Mouse (Mus musculus): ENCODE results near the gene Lrrc74a. TPM values are rescaled to one million over a fixed set of nuclear protein-coding genes. Genes with fewer than 3 reads are reported as not detected.

The Lrrc74a gene
- polyA plus RNA-seq, 1 experiment from 2014 or later = not detected

DNA sequence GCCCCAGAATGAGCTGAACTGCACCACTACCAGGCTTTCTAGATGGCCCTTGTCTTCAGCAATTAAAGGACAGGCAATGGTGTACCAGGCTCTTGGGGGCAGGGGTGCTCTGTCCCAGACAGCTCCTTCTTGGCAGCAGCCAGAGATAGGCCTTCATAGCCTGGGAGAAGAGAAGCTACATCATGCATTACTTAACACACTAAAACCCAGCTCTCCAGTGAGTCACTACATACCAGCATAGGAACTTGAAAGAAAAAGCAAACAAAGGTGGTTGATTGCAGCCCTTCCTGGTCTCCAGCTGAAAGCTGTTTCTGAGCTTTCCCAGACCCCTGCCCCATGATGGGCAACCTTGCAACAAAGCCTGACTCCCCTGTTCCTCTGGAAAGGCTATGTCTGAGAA lies 35.6 kb upstream of the Lrrc74a start:
- Histone ChIP-seq H3K9me3 (no peaks in the 10 kb centered on the region), H3K36me3 (peaks cover 14% of the 10 kb centered on the region; the same call in 1 of the 2 replicates), H3K9ac (no peak overlapping the region), H3K4me2 (no peak overlapping the region), H3K4me3 (no peak overlapping the region), H3K4me1 (replicated peaks) (peaks cover 36% of the 10 kb centered on the region), H3K27me3 (no peaks in the 10 kb centered on the region), H3K27ac (replicated peaks) (peak overlapping the region; percentile 80; the same call in 1 of the 2 replicates)
- ATAC-seq (ENCODE audit: low FRiP score, low read depth) = no peak

DNA sequence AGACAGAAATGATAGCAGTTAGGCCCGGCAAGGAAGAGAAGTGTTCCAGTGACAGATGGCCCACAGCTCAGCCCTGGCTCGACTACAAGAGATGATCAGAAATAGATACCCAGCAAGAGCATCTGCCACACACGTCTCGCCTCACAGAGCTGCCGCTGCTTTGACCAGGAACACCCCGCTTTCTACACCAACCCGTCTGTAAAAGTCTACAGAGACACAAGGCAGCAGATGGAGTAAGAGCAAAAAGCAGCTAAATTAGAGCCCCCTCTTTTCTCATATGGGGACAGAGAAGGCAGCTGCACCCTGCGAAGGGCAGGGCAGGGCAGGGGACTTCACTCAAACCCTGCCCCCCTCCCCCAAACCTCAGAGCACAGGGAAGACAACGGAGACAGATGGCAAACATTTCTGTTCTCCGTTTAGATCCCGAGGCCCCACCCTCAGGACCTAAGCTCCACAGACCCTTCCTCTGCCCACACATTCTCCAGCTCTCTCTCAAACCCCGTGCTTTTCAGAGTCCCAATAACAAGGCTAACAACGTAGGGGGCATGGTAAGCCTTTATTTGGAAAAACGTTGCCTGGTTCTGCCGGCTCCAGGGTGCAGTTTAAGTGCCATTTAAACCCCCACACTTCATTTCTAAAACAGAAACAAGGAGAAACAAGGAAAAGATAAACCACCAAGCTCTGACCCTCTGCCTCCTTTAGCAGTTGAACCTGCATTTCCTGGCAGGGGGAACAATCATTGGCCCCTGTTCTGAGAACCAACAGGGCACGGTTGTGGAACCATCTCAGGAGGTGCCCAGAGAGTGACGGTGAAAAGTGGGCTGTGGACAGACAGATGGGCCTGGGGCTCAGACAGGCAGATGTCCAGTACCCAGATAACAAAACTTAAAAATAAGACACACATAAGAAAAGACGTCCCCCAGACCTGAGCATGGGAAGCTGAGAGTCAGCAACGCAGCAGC lies 33.9 kb upstream of the Lrrc74a start:
- Histone ChIP-seq H3K27me3 (no peaks in the 10 kb centered on the region), H3K27ac (replicated peaks) (peak overlapping the region; percentile 80), H3K9me3 (no peaks in the 10 kb centered on the region), H3K9ac (0 out of 2 replicates have a peak overlapping the region, but pooled peaks have one; percentile 7), H3K4me2 (peak overlapping the region; percentile 19; the same call in 1 of the 2 replicates), H3K36me3 (peaks cover 7% of the 10 kb centered on the region; the same call in 1 of the 2 replicates), H3K4me3 (no peak overlapping the region), H3K4me1 (replicated peaks) (peaks cover 36% of the 10 kb centered on the region)
- WGBS = 19% methylated on average over 19 of the region's 19 CpGs
- ATAC-seq (ENCODE audit: low FRiP score, low read depth) = peak; percentile 49; the same call in 1 of the 2 replicates

- H3K4me1 ChIP-seq (replicated peaks) = peaks cover 36% of the 10 kb centered on the region
- no peak overlapping the region for H3K4me3 ChIP-seq
- H3K27me3 ChIP-seq = no peaks in the 10 kb centered on the region
- no peak overlapping the region for H3K9ac ChIP-seq
- 66% methylated on average over 4 of the region's 4 CpGs for WGBS
- H3K36me3 ChIP-seq = peaks cover 3% of the 10 kb centered on the region; the same call in 1 of the 2 replicates
- no peaks in the 10 kb centered on the region for H3K9me3 ChIP-seq
- no peak overlapping the region for H3K4me2 ChIP-seq
- H3K27ac ChIP-seq (replicated peaks) = peak overlapping the region; percentile 80
- no peak for ATAC-seq (ENCODE audit: low FRiP score, low read depth)
These were observed 33.2 kb upstream of the Lrrc74a start for GRCm38 (mm10) chr12:86700927-86701310.

DNA sequence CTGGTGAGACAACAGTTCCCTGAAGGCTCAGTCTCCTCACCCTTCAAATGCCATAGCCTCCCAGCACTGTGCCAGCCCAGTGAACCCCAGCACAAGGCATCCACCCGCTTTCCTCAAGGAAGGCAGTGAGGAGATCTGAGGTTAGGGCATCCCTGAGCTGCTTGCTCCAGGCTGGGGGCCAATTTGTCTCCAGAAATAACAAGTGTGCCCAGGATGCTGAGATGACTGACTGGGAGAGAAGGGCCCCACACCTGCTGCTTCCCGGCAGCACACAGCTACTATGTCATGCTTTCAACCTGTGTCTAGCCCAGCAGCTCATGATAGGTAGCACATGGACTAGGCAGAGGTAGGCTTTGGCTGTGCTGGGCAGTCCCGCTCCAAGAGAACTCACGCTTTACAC lies 32.7 kb upstream of the Lrrc74a start:
- Histone ChIP-seq H3K9me3 (no peaks in the 10 kb centered on the region), H3K4me3 (no peak overlapping the region), H3K27ac (replicated peaks) (peak overlapping the region; percentile 80; the same call in 1 of the 2 replicates), H3K4me1 (replicated peaks) (peaks cover 36% of the 10 kb centered on the region), H3K9ac (no peak overlapping the region), H3K27me3 (no peaks in the 10 kb centered on the region), H3K4me2 (no peak overlapping the region), H3K36me3 (no peaks in the 10 kb centered on the region; the same call in 1 of the 2 replicates)
- ATAC-seq (ENCODE audit: low FRiP score, low read depth) = no peak
- WGBS = 87% methylated on average over 4 of the region's 4 CpGs

DNA sequence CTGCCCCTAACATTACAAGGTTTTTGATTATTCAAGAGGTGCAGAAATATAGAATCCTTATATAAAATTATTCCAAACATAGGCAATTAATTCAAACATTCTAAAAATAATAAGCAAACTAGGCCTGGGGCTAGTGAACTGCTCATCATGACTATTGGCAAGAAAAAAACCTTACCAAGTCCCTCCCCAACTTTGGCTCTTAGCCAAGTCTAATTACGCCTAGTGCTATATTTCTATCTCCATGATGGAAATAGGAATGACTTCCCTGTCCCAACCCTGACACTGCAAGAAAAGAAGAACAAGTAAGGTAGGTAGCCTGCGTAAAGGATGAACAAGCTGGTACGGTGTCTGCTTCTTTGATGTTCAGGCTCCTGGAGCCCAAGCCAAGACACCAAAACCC lies 31.5 kb upstream of the Lrrc74a start:
- H3K4me1 ChIP-seq (replicated peaks) = peaks cover 35% of the 10 kb centered on the region
- no peak overlapping the region for H3K4me3 ChIP-seq
- ATAC-seq (ENCODE audit: low FRiP score, low read depth) = no peak
- H3K27me3 ChIP-seq = no peaks in the 10 kb centered on the region
- WGBS = 88% methylated on average over 3 of the region's 3 CpGs
- H3K4me2 ChIP-seq = no peak overlapping the region
- no peak overlapping the region for H3K27ac ChIP-seq (replicated peaks)
- H3K36me3 ChIP-seq = no peaks in the 10 kb centered on the region
- no peak overlapping the region for H3K9ac ChIP-seq
- H3K9me3 ChIP-seq = no peaks in the 10 kb centered on the region

DNA sequence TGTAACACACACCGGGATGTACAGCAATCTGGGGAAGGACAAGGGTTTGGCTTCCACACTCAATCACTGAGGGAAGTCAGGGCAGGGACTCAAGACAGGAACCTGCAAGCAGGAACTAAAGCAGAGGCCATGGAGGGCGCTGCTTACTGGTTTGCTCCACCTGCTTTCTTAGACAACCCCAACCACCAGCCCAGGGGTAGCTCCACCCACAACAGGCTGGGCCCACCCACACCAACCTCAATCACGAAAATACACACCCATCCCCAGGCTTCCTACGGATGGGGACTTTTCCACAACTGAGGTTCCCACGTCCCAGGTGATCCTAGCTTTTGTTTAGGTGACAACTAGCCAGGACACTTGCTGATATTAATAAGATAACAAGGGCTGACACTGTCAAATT lies 28.3 kb upstream of the Lrrc74a start:
- H3K4me2 ChIP-seq = no peak overlapping the region
- 81% methylated on average over 5 of the region's 5 CpGs for WGBS
- no peaks in the 10 kb centered on the region for H3K9me3 ChIP-seq
- H3K4me1 ChIP-seq (replicated peaks) = peaks cover 7% of the 10 kb centered on the region
- no peaks in the 10 kb centered on the region for H3K27me3 ChIP-seq
- no peak for ATAC-seq (ENCODE audit: low FRiP score, low read depth)
- no peak overlapping the region for H3K27ac ChIP-seq (replicated peaks)
- no peak overlapping the region for H3K9ac ChIP-seq
- no peak overlapping the region for H3K4me3 ChIP-seq
- H3K36me3 ChIP-seq = no peaks in the 10 kb centered on the region

DNA sequence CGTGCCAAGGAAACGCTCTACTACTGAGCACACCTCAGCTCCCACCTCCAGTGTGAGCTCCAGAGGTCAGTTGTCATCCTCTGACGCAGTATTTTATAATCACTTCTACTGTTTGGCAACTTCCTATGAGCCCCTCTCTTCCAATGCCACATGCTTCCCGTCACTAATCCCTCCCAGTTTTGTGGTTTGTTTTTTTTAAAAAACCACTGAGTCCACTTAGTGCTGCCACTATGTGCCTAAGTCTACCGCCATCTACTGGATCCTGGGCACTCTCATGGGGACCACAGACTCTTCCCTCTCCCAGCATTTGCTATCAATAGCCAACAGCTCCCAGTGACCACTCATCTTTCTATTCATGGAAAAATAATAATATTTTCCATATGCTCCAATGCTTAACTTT lies 20.1 kb upstream of the Lrrc74a start:
- ATAC-seq (ENCODE audit: low FRiP score, low read depth) = no peak
- Histone ChIP-seq H3K27ac (replicated peaks) (no peak overlapping the region), H3K4me2 (no peak overlapping the region), H3K4me3 (no peak overlapping the region), H3K9ac (no peak overlapping the region), H3K36me3 (peaks cover 5% of the 10 kb centered on the region; the same call in 1 of the 2 replicates), H3K4me1 (replicated peaks) (no peaks in the 10 kb centered on the region), H3K27me3 (no peaks in the 10 kb centered on the region), H3K9me3 (no peaks in the 10 kb centered on the region)
- 79% methylated on average over 5 of the region's 5 CpGs for WGBS

DNA sequence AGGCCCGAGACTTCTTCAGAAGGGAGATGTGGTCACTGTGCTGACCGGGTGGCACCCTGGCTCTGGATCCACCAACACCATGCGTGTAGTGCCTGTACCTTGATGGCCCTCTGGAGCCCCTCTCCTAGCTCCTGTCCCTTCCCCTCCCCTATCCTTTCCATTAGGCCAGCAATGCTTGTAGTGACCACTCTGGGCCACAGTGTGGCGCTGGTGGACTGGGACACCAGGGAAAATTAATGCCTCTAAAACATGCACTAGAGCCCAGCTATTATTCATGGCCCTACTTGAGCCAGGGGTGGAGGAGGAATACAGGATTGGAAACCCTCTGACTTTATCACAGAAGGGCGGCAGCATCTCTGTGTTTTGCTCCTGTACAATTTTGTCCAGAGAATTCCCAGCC lies 18.8 kb upstream of the Lrrc74a start:
- WGBS = 41% methylated on average over 5 of the region's 5 CpGs
- ATAC-seq (ENCODE audit: low FRiP score, low read depth) = 0 out of 2 replicates have a peak, but pooled peaks have one; percentile 42
- Histone ChIP-seq H3K27ac (replicated peaks) (no peak overlapping the region), H3K36me3 (peaks cover 6% of the 10 kb centered on the region; the same call in 1 of the 2 replicates), H3K27me3 (no peaks in the 10 kb centered on the region), H3K9ac (no peak overlapping the region), H3K9me3 (no peaks in the 10 kb centered on the region), H3K4me1 (replicated peaks) (no peaks in the 10 kb centered on the region), H3K4me3 (no peak overlapping the region), H3K4me2 (no peak overlapping the region)

GRCm38 (mm10) chr12:86716962-86717361 lies 17.2 kb upstream of the Lrrc74a start:
- no peak overlapping the region for H3K9ac ChIP-seq
- no peak overlapping the region for H3K27ac ChIP-seq (replicated peaks)
- peaks cover 8% of the 10 kb centered on the region; the same call in 1 of the 2 replicates for H3K36me3 ChIP-seq
- 0 out of 2 replicates have a peak, but pooled peaks cover 2% of the 10 kb centered on the region for H3K4me1 ChIP-seq (replicated peaks)
- no peaks in the 10 kb centered on the region for H3K9me3 ChIP-seq
- ATAC-seq (ENCODE audit: low FRiP score, low read depth) = no peak
- no peak overlapping the region for H3K4me3 ChIP-seq
- no peak overlapping the region for H3K4me2 ChIP-seq
- 94% methylated on average over 11 of the region's 11 CpGs for WGBS
- H3K27me3 ChIP-seq = no peaks in the 10 kb centered on the region

GRCm38 (mm10) chr12:86719961-86720639 lies 14.1 kb upstream of the Lrrc74a start:
- ATAC-seq (ENCODE audit: low FRiP score, low read depth) = no peak
- no peak overlapping the region for H3K4me3 ChIP-seq
- peaks cover 8% of the 10 kb centered on the region; the same call in 1 of the 2 replicates for H3K36me3 ChIP-seq
- 85% methylated on average over 18 of the region's 18 CpGs for WGBS
- H3K4me2 ChIP-seq = no peak overlapping the region
- peaks cover 13% of the 10 kb centered on the region for H3K4me1 ChIP-seq (replicated peaks)
- H3K27me3 ChIP-seq = no peaks in the 10 kb centered on the region
- H3K27ac ChIP-seq (replicated peaks) = no peak overlapping the region
- H3K9me3 ChIP-seq = no peaks in the 10 kb centered on the region
- H3K9ac ChIP-seq = no peak overlapping the region

- H3K4me1 ChIP-seq (replicated peaks) = peaks cover 18% of the 10 kb centered on the region
- H3K27ac ChIP-seq (replicated peaks) = no peak overlapping the region
- H3K9me3 ChIP-seq = no peaks in the 10 kb centered on the region
- H3K9ac ChIP-seq = no peak overlapping the region
- 77% methylated on average over 5 of the region's 5 CpGs for whole genome bisulfite sequencing
- peaks cover 5% of the 10 kb centered on the region; the same call in 1 of the 2 replicates for H3K36me3 ChIP-seq
- H3K4me3 ChIP-seq = no peak overlapping the region
- H3K4me2 ChIP-seq = no peak overlapping the region
- no peaks in the 10 kb centered on the region for H3K27me3 ChIP-seq
- ATAC-seq (ENCODE audit: low FRiP score, low read depth) = no peak
These were observed 12.7 kb upstream of the Lrrc74a start for GRCm38 (mm10) chr12:86721453-86721852.

DNA sequence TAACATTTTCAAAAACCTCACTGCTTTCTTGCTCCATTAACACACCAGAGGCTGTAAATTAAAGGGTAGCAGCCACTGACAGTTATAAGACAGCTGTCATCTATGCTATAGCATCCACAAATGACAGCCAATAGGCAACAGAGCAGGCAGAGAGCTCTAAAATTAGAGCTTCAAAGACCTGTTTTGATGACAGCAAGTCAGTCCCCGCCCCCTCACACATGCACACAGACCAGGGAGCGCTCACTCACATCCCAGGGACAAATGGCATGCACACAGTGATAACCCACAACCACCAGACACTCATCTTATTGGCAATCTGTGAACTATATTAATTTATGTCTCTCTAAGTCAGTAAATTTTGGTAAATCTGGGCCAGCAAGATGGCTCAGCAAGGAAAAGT lies 9.9 kb upstream of the Lrrc74a start:
- no peaks in the 10 kb centered on the region for H3K27me3 ChIP-seq
- no peak overlapping the region for H3K4me3 ChIP-seq
- H3K4me2 ChIP-seq = no peak overlapping the region
- H3K9me3 ChIP-seq = no peaks in the 10 kb centered on the region
- WGBS = 89% methylated on average over 2 of the region's 2 CpGs
- peaks cover 18% of the 10 kb centered on the region for H3K4me1 ChIP-seq (replicated peaks)
- no peak overlapping the region for H3K9ac ChIP-seq
- H3K36me3 ChIP-seq = 0 out of 2 replicates have a peak, but pooled peaks cover 3% of the 10 kb centered on the region
- H3K27ac ChIP-seq (replicated peaks) = no peak overlapping the region
- ATAC-seq (ENCODE audit: low FRiP score, low read depth) = no peak
